Mouse (Mus musculus): Measurements from ENCODE around the gene Eipr1. TPM values are rescaled to one million over a fixed set of nuclear protein-coding genes. Genes with fewer than 3 reads are reported as not detected.
"Not testable (repeated sequence)": the region's sequence is repeated elsewhere in the genome, so short reads cannot be mapped to it uniquely, and the experiment has no call there.

Eipr1 gene
- total and polyA plus RNA-seq, 3 experiments, result 21.8 to 23.5 (median 23.1) TPM

- no peak for DNase-seq
Measured at GRCm38 (mm10) chr12:28889068-28889674, 137.6 kb downstream of the Eipr1 start.

DNA sequence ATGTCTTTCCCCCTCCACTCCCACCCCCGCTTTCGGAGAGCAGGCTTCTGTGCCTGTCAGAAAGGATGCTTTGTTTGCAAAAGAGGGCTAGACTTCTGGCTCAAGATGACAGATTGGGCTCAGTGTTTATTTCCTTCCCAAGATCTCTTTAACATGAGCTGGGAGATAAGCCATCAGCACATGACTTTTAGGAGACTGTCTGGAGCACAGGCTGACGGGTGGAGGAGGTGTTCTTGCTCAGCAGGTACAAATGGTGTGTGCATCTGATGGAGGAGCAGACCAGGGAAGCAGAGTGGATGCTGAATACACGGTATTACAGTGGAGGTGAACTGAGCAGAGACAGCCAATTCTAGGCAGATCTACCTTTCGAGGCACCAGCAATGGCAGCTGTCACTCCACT is 139.9 kb downstream of the Eipr1 start:
- DNase-seq, result no peak

GRCm38 (mm10) chr12:28896577-28896976 is 145.0 kb downstream of the Eipr1 start:
- DNase-seq, result no peak

GRCm38 (mm10) chr12:28898307-28898706 is 146.7 kb downstream of the Eipr1 start:
- DNase-seq, result no peak

- no peak for DNase-seq
Measured at GRCm38 (mm10) chr12:28899696-28900095, 148.1 kb downstream of the Eipr1 start.

- no peak for DNase-seq
Measured at GRCm38 (mm10) chr12:28900341-28900740, 148.7 kb downstream of the Eipr1 start.

GRCm38 (mm10) chr12:28902132-28902531 is 150.5 kb downstream of the Eipr1 start:
- no peak for DNase-seq

DNA sequence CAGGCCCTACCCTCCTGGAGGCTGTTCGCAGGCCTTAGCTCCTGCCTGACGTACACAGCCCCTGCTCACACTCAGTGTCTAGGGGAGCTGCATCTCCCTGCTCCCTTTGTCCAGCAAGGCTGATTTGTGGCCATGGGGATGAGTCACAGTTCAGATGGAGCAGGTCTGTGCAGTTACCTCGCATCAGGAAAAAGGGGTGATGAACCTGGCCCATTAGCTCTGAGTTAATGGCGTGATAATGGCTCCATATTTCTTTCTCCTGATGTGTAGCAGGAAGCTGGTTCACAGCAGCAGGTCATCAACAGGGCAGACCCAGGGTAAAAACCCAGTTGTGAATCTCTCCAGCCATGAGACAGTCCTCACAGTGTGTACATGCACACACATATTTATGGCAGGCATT is 151.5 kb downstream of the Eipr1 start:
- peak; percentile 25 for DNase-seq

GRCm38 (mm10) chr12:28905486-28905885 is 153.9 kb downstream of the Eipr1 start:
- DNase-seq, result no peak

DNA sequence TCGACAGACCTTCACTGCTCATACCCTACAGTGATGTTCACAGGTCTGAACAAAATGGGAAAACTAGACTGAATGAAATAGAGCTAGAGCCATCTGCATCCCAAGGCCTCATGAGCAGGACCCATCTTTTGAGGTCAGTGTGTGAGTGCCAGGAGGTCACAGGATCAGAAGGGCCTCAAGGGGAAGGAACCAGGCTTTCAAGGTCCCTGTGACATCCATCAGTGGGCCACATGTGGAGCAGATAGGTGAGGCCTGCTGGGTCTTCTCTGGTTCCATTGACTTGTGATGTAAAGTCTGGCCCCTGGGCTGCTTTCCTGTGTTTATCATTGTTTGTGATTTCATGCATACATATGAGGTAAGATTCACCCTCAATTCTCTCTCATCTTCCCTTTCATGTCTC is 154.4 kb downstream of the Eipr1 start:
- no peak for DNase-seq

GRCm38 (mm10) chr12:28906809-28907297 is 155.2 kb downstream of the Eipr1 start:
- no peak for DNase-seq

DNA sequence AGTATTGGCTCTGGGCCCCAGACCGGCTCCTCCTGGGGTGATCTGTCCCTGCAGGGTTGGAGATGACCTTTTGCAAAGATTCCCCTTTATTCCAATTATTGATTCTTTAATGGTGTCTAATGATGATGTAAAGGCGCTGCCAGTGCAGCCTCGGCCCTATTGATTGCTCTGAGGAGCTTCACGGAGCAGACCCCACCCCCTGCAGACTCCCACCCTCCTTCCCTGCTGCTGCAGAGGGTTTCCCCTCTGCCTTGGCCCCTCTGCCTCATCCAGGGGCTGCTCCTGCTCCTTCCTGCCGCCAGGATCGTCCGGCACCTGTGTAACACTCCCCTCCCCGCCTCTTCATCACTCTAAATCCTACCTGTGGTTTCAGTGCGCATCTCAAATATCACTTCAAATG is 156.2 kb downstream of the Eipr1 start:
- DNase-seq, result no peak

GRCm38 (mm10) chr12:28909851-28910250 is 158.2 kb downstream of the Eipr1 start:
- no peak for DNase-seq

- no peak for DNase-seq
Measured at GRCm38 (mm10) chr12:28910568-28910967, 159.0 kb downstream of the Eipr1 start.

DNA sequence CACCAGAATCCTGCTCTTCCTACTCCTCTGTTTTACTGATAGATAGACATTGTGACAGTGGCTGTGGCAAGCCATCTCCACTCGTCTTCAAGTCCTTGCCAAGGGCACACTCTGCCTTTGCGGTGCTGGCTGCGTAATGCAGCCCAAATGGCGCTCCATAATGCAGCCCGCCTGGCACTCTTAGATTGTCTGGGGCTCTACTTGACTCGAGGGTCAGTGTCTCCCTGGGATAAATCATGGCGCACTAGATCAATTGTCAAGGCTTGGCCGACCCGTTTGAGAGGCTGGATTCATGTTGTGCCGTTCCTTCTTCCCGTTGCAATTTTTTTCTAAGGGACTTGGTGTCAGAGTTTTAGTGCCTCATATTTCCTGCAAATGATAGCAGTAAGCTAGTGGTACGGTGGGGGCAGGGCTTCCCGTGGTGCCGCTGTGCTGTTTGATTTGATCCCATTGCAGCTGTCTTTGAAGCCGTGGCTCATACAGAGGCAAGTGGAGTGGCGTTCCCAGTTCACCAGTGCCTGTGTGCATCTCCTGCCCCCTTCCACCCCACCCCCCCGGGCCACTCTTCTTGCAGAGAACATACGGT is 160.8 kb downstream of the Eipr1 start:
- DNase-seq, result no peak

- DNase-seq, result no peak
Measured at GRCm38 (mm10) chr12:28913099-28913498, 161.5 kb downstream of the Eipr1 start.

GRCm38 (mm10) chr12:28914056-28914455 is 162.5 kb downstream of the Eipr1 start:
- not testable (repeated sequence) for DNase-seq

Other genes starting within 250 kb of the Eipr1 start
- gene Dcdc2c, start 199.4 kb upstream of the Eipr1 start, total RNA-seq (2021), result under 1 TPM in 1 of 2 experiments, not detected in 1; 0.20 TPM
- not detected in 2 replicates for gene Dcdc2c, start 199.4 kb upstream of the Eipr1 start, polyA plus RNA-seq (2012; rRNA removed)
- gene Allc, start 169.3 kb upstream of the Eipr1 start, total RNA-seq (2021), result not detected
- not detected in 2 replicates for gene Allc, start 169.3 kb upstream of the Eipr1 start, polyA plus RNA-seq (2012; rRNA removed)
- gene Colec11, start 128.4 kb upstream of the Eipr1 start, total RNA-seq (2021), result 1 to 10 TPM; 4.1 to 4.5 TPM
- 1.9 and 2.2 TPM in 2 replicates for gene Colec11, start 128.4 kb upstream of the Eipr1 start, polyA plus RNA-seq (2012; rRNA removed)
- gene Rps7, start 115.8 kb upstream of the Eipr1 start, total RNA-seq (2021), result 100 to 1,000 TPM; 166 to 524 TPM
- gene Rps7, start 115.8 kb upstream of the Eipr1 start, polyA plus RNA-seq (2012; rRNA removed), result 79.2 and 83.3 TPM in 2 replicates
- 10 to 100 TPM in 1 of 2 experiments, 1 to 10 TPM in 1; 9.5 to 14.7 TPM for gene Rnaseh1, start 102.2 kb upstream of the Eipr1 start, total RNA-seq (2021)
- 4.0 and 5.1 TPM in 2 replicates for gene Rnaseh1, start 102.2 kb upstream of the Eipr1 start, polyA plus RNA-seq (2012; rRNA removed)
- gene Adi1, start 76.6 kb upstream of the Eipr1 start, total RNA-seq (2021), result 10 to 100 TPM; 80.5 to 83.4 TPM
- 10.6 and 12.3 TPM in 2 replicates for gene Adi1, start 76.6 kb upstream of the Eipr1 start, polyA plus RNA-seq (2012; rRNA removed)
- gene Trappc12, start 1.3 kb upstream of the Eipr1 start, total RNA-seq (2021), result 10 to 100 TPM; 32.7 to 39.2 TPM
- gene Trappc12, start 1.3 kb upstream of the Eipr1 start, polyA plus RNA-seq (2012; rRNA removed), result 18.1 and 22.6 TPM in 2 replicates